Mouse (Mus musculus): ENCODE results near the gene Olfr205.
"Not testable (repeated sequence)": the region's sequence is repeated elsewhere in the genome, so short reads cannot be mapped to it uniquely, and the experiment has no call there.

The Olfr205 gene

GRCm38 (mm10) chr16:59331038-59331437 is at the start of gene Olfr205:
Gene Olfr205 (minus strand): TSS chr16:59331138.
- no peak for DNase-seq (ENCODE audit: low spot score in 2 of 2)

GRCm38 (mm10) chr16:59363893-59364292 is 33.0 kb upstream of the Olfr205 start, which contains the start of gene Olfr209:
Gene Olfr209 (minus strand): TSS chr16:59363993.
- no peak for DNase-seq (ENCODE audit: low spot score in 2 of 2)

- DNase-seq (ENCODE audit: low spot score in 2 of 2): no peak
Measured at GRCm38 (mm10) chr16:59349146-59349545, 18.2 kb upstream of the Olfr205 start, which contains the start of gene Olfr206. Gene Olfr206 (minus strand): TSS chr16:59349246.

GRCm38 (mm10) chr16:59323262-59323661 is 7.7 kb downstream of the Olfr205 start:
- not testable (repeated sequence) for DNase-seq (ENCODE audit: low spot score in 2 of 2)

GRCm38 (mm10) chr16:59318148-59318547 is 12.8 kb downstream of the Olfr205 start, which contains the start of gene Olfr204:
Gene Olfr204 (minus strand): TSS chr16:59318248.
- DNase-seq (ENCODE audit: low spot score in 2 of 2): no peak

- no peak for DNase-seq (ENCODE audit: low spot score in 2 of 2)
Measured at GRCm38 (mm10) chr16:59298581-59298980, 32.4 kb downstream of the Olfr205 start, which contains the start of gene Olfr203. Gene Olfr203 (plus strand): TSS chr16:59298881.

GRCm38 (mm10) chr16:59287576-59287975 is 43.4 kb downstream of the Olfr205 start:
- DNase-seq (ENCODE audit: low spot score in 2 of 2): not testable (repeated sequence)

- no peak for DNase-seq (ENCODE audit: low spot score in 2 of 2)
Measured at GRCm38 (mm10) chr16:59286693-59287092, 44.2 kb downstream of the Olfr205 start, which contains the start of gene Olfr202. Gene Olfr202 (minus strand): TSS chr16:59286793.

- no peak for DNase-seq (ENCODE audit: low spot score in 2 of 2)
Measured at GRCm38 (mm10) chr16:59283476-59283875, 47.5 kb downstream of the Olfr205 start.

- no peak for DNase-seq (ENCODE audit: low spot score in 2 of 2)
Measured at GRCm38 (mm10) chr16:59280542-59280941, 50.4 kb downstream of the Olfr205 start.
